Mouse (Mus musculus) midbrain, embryonic 12.5 days (tissue): ENCODE measurements around the gene Tshz3. TPM values are rescaled to one million over a fixed set of nuclear protein-coding genes. Genes with fewer than 3 reads are reported as not detected.

Source experiments
- ATAC-seq: fragments of 200-750 bp; cut with Nextera tagmentation; 2 replicates; pipeline ENCODE4 v1.8.0; 2017; ENCODE audit warnings: low read depth, moderate TSS enrichment, moderate library complexity; ENCODE audit not compliant: low FRiP score
- H3K27ac ChIP-seq: fragments of 300-500 bp; sonication (generic); replicated peaks from 2 replicates; pipeline ENCODE4 v1.5.1; 2016; ENCODE audit warnings: mild to moderate bottlenecking
- H3K27me3 ChIP-seq: fragments of 300-500 bp; sonication (generic); 2 replicates; pipeline ENCODE4 v1.6.1; 2016; ENCODE audit warnings: mild to moderate bottlenecking
- H3K36me3 ChIP-seq: fragments of 300-500 bp; sonication (generic); 2 replicates; pipeline ENCODE4 v1.6.1; 2016
- H3K4me1 ChIP-seq: fragments of 300-500 bp; sonication (generic); 2 replicates; pipeline ENCODE4 v1.6.1; 2016
- H3K4me2 ChIP-seq: fragments of 300-500 bp; sonication (generic); replicated peaks from 2 replicates; pipeline ENCODE4 v1.6.1; 2016; ENCODE audit warnings: mild to moderate bottlenecking, moderate library complexity
- H3K4me3 ChIP-seq: fragments of 300-500 bp; sonication (generic); 2 replicates; pipeline ENCODE4 v1.5.1; 2016; ENCODE audit warnings: mild to moderate bottlenecking
- H3K9ac ChIP-seq: fragments of 300-500 bp; sonication (generic); replicated peaks from 2 replicates; pipeline ENCODE4 v1.6.1; 2016; ENCODE audit warnings: mild to moderate bottlenecking, moderate library complexity
- H3K9me3 ChIP-seq: fragments of 300-500 bp; sonication (generic); 2 replicates; pipeline ENCODE4 v1.6.1; 2016; ENCODE audit warnings: mild to moderate bottlenecking
- WGBS: fragments of 180-500 bp; shearing (Covaris S2); methylation state at CpG from one replicate; pipeline ENCODE4 v1.1.7; 2016; 5-methylcytosine and 5-hydroxymethylcytosine counted together
- polyA plus RNA-seq: library from polyadenylated mRNA; unstranded; fragments of >200 nt; fragmentation: Nextera tagmentation; extraction: Ambion mirVana; gene quantifications from 2 replicates; pipeline ENCODE4 v1.2.1, GENCODE M21; 2016

Tshz3 gene
- polyA plus RNA-seq, 1 experiment from 2014 or later = 4.9 TPM

DNA sequence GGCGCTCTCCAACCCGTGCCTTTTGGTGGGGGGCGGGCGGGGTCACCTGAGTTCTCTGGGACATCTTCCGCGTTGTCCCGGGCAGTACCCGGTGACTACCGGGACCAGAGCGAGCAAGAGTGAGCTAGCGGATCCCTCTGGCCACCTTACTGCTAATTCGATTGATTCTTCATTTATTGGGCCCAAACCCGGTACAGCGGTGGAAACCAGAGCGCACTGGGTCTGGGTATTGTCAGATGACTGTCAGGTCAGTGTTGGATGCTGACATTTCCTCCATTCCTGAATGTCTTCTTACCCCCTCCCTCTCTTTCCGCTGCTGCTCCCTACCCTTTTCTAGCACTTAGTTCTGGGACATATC, 650 bp downstream of the Tshz3 start:
- peaks cover 39% of the 10 kb centered on the region for H3K27me3 ChIP-seq
- peak overlapping the region; percentile 92 for H3K4me3 ChIP-seq
- peak overlapping the region; percentile 96 for H3K4me2 ChIP-seq
- H3K36me3 ChIP-seq = no peaks in the 10 kb centered on the region
- no peaks in the 10 kb centered on the region for H3K9me3 ChIP-seq
- peak overlapping the region; percentile 79 for H3K27ac ChIP-seq
- under 1% methylated on average over 16 of the region's 16 CpGs for WGBS
- H3K4me1 ChIP-seq = peaks cover 32% of the 10 kb centered on the region
- peak; percentile 3; the same call in 1 of the 2 replicates for ATAC-seq
- H3K9ac ChIP-seq = peak overlapping the region; percentile 82

DNA sequence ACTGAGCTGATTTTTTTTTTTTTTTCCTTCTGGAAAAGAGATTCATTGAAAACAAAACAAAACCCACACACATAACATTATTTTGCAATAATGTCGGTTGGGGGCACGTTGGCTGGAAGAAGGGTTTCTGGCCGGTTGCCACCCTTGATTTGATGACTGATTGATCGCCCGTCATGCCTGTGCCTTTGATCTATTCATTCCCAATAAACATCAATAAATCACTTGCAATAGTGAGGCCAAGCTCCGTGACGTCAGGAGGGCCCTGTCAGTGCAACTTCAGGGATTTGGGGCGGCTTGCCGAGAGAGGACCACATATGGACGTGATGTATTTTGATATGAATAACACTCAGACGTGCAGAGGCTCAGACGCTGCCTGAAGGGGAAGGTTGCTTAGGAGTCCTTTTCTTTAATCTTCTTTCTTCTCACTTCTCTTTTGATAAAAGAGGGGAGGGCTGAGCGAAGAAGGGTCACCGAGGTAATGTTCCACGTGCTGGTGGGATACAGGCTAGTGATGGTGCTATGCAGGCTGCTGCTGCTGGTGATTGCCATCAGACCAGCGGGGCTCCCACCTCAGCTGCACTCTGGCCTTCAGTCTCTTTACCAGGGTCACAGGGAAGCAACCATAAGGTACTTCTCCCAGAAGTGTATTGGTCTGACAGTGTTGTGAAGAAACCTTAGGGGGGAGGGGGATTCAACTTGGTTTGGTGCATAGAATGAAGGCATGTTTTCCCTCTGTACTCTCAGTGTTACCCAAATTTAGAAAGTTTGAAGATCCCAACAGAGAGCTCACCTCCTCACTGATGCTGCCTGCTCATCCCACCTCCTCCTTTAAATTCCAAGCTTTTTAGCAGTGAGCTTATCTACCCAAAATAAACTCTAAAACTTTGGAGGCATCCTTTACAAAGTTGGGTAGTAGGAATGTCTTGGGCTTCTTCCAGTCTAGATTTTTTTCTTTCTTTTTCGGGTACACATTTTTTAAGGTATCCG, 1.4 kb downstream of the Tshz3 start:
- H3K4me3 ChIP-seq = peak overlapping the region; percentile 92
- H3K27me3 ChIP-seq = peaks cover 32% of the 10 kb centered on the region
- no peaks in the 10 kb centered on the region for H3K36me3 ChIP-seq
- peaks cover 32% of the 10 kb centered on the region for H3K4me1 ChIP-seq
- peak overlapping the region; percentile 96 for H3K4me2 ChIP-seq
- no peak overlapping the region for H3K27ac ChIP-seq
- H3K9ac ChIP-seq = peak overlapping the region; percentile 82
- 10% methylated on average over 18 of the region's 18 CpGs for WGBS
- ATAC-seq = no peak
- H3K9me3 ChIP-seq = no peaks in the 10 kb centered on the region

DNA sequence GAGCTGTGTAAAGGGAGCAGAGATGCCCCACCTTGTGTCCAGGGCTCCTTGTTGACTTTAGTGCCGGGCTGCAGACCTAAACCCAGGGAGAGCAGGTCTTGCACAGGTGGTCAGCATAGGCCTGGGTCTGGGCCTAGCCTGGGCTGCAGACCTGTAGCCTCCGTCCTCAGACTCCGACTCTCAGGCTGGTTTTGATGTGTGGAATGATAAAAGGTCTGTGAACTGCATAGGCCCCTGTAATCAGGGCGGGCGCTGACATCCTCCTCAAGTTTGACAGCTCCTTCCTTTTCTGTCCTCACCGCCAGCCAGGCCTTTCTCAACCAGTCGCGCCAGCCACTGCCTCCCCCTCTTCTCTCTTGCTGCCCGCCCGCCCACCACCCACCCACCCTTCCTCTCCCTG, 8.7 kb downstream of the Tshz3 start:
- Histone ChIP-seq H3K27ac (peak overlapping the region; percentile 54), H3K4me3 (no peak overlapping the region), H3K4me2 (no peak overlapping the region), H3K9ac (no peak overlapping the region), H3K27me3 (0 out of 2 replicates have a peak, but pooled peaks cover 5% of the 10 kb centered on the region), H3K36me3 (no peaks in the 10 kb centered on the region), H3K4me1 (peaks cover 57% of the 10 kb centered on the region), H3K9me3 (no peaks in the 10 kb centered on the region)
- WGBS = 38% methylated on average over 8 of the region's 10 CpGs
- 0 out of 2 replicates have a peak, but pooled peaks have one; percentile 28 for ATAC-seq

DNA sequence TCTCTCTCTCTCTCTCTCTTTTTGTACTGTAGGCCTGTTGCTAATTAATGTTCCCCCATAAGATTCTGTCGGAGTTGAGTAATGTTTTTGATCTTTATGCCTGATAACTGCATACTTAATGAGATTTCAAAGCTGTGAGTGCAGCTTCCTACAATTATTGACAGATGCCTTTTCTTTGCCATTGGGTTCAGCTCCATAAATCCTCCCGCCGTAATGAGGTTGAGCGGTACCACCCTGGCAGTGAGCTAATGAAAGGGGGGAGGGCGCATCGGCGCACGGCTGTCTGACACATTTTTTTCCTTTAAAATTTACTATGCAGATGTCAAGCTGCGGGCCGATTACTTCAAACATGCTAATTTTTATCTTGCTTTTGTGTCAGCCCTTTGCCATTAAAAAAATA, 9.3 kb downstream of the Tshz3 start:
- Histone ChIP-seq H3K4me1 (peaks cover 57% of the 10 kb centered on the region), H3K36me3 (no peaks in the 10 kb centered on the region), H3K9ac (no peak overlapping the region), H3K27me3 (0 out of 2 replicates have a peak, but pooled peaks cover 3% of the 10 kb centered on the region), H3K9me3 (no peaks in the 10 kb centered on the region), H3K4me3 (no peak overlapping the region), H3K4me2 (peak overlapping the region; percentile 17; the same call in 1 of the 2 replicates), H3K27ac (0 out of 2 replicates have a peak overlapping the region, but pooled peaks have one; percentile 61)
- WGBS = 24% methylated on average over 10 of the region's 10 CpGs
- ATAC-seq = peak; percentile 67

DNA sequence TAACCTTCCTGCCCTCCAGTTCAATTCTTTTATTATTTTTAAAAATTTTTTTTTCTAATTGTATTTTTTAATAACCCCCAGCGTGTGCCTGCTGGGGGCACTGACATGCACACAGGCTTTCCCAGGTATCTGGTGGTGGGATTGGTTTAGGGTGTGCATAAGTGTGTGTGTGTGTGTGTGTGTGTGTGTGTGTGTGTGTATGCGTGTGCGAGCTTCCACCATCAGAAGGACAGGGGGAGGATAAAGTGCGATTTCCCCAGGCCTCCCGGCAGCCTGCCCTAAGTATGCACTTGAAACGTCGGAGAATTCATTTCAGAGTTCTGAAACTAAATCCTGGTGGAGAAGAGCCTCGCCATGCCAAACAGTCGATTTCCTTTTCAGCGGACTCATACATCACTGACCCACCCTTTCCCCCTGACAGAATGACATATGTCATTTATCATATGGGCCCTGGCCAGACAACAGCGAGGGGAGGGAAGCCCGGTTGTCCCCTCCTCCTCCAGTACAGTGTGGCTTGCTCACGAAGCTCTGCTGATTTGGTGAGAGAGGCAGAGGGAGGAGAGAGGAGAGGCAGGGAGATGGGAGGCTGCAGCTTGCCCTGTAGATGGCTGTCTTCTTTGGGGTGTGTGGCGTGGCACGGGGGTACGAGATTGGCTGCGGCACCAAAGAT, 9.9 kb downstream of the Tshz3 start:
- 0 out of 2 replicates have a peak overlapping the region, but pooled peaks have one; percentile 17 for H3K4me2 ChIP-seq
- 0 out of 2 replicates have a peak, but pooled peaks have one; percentile 47 for ATAC-seq
- 63% methylated on average over 17 of the region's 17 CpGs for WGBS

DNA sequence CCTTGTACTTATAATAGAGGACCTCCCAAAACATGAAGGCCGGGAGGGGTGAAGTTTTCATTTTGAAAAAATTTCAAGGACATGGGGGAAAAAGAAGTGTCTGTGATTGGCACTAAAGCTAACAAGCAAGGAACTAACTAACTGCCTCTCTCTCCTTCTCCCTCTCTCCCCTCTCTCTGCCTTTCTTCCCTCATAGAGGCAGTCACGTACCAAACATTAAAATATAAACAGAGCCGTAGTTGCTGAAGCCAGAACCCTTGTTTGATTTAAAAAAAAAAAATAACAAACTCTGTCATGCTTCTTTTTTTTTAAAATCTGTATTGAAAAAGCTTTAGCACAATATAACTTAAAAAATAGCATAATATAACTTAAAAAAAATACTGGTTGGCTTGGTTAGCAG, 10.9 kb downstream of the Tshz3 start:
- no peak overlapping the region for H3K4me2 ChIP-seq
- H3K27me3 ChIP-seq = 0 out of 2 replicates have a peak, but pooled peaks cover 3% of the 10 kb centered on the region
- H3K4me1 ChIP-seq = peaks cover 57% of the 10 kb centered on the region
- H3K36me3 ChIP-seq = no peaks in the 10 kb centered on the region
- H3K9me3 ChIP-seq = no peaks in the 10 kb centered on the region
- no peak for ATAC-seq
- WGBS = 58% methylated on average over 3 of the region's 3 CpGs
- H3K4me3 ChIP-seq = no peak overlapping the region
- no peak overlapping the region for H3K27ac ChIP-seq
- no peak overlapping the region for H3K9ac ChIP-seq

More for the DNA sequence above, 9.9 kb downstream of the Tshz3 start:
- Histone ChIP-seq H3K4me3 (no peak overlapping the region), H3K9ac (no peak overlapping the region), H3K27ac (peak overlapping the region; percentile 61), H3K27me3 (0 out of 2 replicates have a peak, but pooled peaks cover 3% of the 10 kb centered on the region), H3K36me3 (no peaks in the 10 kb centered on the region), H3K9me3 (no peaks in the 10 kb centered on the region), H3K4me1 (peaks cover 57% of the 10 kb centered on the region)

DNA sequence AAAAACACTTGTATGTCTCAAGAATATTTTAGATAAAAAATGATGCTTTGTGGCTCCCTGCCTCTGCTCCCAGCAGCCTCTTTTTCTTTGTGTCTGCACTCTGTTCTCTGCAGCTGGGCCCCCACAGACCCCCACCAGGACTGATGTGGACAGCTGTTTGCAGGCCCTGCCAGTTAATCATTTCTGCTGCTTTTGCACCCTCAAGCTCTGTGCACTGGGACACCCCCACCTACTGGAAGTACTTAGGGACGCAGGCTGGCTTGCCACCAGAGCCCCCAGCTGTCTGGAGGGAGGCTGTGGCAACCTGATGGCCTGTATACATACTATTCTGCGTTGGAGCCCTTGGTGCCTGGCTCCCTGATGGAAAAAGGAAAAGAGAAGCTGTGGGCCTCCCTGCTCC, 11.3 kb downstream of the Tshz3 start:
- H3K36me3 ChIP-seq = no peaks in the 10 kb centered on the region
- H3K27ac ChIP-seq = peak overlapping the region; percentile 52; the same call in 1 of the 2 replicates
- no peak overlapping the region for H3K4me2 ChIP-seq
- H3K4me1 ChIP-seq = peaks cover 57% of the 10 kb centered on the region
- no peak overlapping the region for H3K9ac ChIP-seq
- 16% methylated on average over 2 of the region's 2 CpGs for WGBS
- no peaks in the 10 kb centered on the region for H3K9me3 ChIP-seq
- H3K4me3 ChIP-seq = no peak overlapping the region
- ATAC-seq = 0 out of 2 replicates have a peak, but pooled peaks have one; percentile 42
- H3K27me3 ChIP-seq = 0 out of 2 replicates have a peak, but pooled peaks cover 3% of the 10 kb centered on the region

DNA sequence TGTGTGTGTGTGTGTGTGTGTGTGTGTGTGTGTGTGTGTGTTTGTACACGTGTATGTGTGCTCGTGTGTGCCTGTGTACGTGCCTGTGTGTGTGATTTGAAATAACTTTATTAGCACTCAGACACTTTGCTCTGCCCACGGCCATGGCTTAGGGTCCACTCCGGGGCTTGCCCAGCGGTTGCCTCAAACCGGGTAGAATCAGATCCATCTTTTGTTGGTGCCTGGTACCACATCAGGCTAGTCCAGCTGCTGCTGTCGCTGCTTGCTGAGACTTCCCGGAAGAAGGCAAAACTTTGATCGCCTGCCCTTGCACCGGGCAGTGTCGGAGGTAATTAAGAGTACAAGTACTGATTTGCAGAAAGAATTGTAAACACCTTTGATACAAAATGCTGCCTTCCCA, 12.1 kb downstream of the Tshz3 start:
- no peak overlapping the region for H3K9ac ChIP-seq
- no peak for ATAC-seq
- H3K9me3 ChIP-seq = no peaks in the 10 kb centered on the region
- H3K36me3 ChIP-seq = no peaks in the 10 kb centered on the region
- no peak overlapping the region for H3K4me3 ChIP-seq
- peaks cover 57% of the 10 kb centered on the region for H3K4me1 ChIP-seq
- H3K27ac ChIP-seq = peak overlapping the region; percentile 52; the same call in 1 of the 2 replicates
- H3K4me2 ChIP-seq = no peak overlapping the region
- WGBS = 61% methylated on average over 12 of the region's 12 CpGs
- 0 out of 2 replicates have a peak, but pooled peaks cover 3% of the 10 kb centered on the region for H3K27me3 ChIP-seq

DNA sequence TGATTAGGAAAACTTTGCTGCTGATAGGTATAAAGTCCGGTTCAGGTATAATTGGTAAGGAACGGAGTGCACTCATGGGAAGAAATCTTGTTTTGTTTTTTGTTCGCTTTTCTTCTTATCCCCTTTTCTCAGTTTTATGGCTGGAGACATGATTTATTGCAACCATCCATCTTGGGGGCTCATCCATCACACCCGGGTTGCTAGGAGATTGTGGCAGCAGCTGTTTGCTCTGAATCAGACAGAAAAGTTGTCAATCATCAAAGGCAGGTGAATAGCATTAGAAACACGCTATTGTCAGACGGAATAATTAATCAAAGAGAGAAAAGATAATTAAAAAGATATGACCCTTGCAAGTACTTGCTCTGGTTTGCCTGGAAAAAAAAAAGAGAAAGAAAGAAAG, 12.5 kb downstream of the Tshz3 start:
- H3K36me3 ChIP-seq = no peaks in the 10 kb centered on the region
- peaks cover 56% of the 10 kb centered on the region for H3K4me1 ChIP-seq
- no peak overlapping the region for H3K4me3 ChIP-seq
- no peaks in the 10 kb centered on the region for H3K9me3 ChIP-seq
- no peak overlapping the region for H3K4me2 ChIP-seq
- no peak overlapping the region for H3K9ac ChIP-seq
- H3K27me3 ChIP-seq = 0 out of 2 replicates have a peak, but pooled peaks cover 3% of the 10 kb centered on the region
- H3K27ac ChIP-seq = peak overlapping the region; percentile 52; the same call in 1 of the 2 replicates
- no peak for ATAC-seq
- WGBS = 52% methylated on average over 6 of the region's 6 CpGs

DNA sequence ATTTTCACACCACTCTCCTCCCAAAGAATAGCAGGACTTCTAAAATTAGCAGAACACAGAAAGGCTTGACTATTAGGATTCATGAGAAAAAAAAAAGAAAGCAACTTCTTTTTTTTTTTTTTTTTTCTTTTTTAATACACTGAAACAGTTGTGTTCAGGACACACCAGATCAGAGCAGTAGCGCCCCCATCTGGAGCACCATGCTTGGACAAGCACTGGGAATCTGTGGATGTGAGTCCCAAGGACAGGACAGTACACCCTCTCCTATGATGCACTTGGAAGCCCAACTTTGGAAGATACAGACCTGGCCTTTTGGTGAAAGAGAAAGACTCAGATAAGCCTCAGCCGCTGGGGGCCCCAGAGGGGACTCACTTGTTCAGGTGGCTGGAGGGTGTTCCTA, 13.8 kb downstream of the Tshz3 start:
- H3K9me3 ChIP-seq = no peaks in the 10 kb centered on the region
- 64% methylated on average over 2 of the region's 2 CpGs for WGBS
- no peak overlapping the region for H3K9ac ChIP-seq
- H3K36me3 ChIP-seq = no peaks in the 10 kb centered on the region
- H3K4me2 ChIP-seq = no peak overlapping the region
- 0 out of 2 replicates have a peak, but pooled peaks cover 3% of the 10 kb centered on the region for H3K27me3 ChIP-seq
- H3K4me3 ChIP-seq = no peak overlapping the region
- peaks cover 42% of the 10 kb centered on the region for H3K4me1 ChIP-seq
- ATAC-seq = no peak
- no peak overlapping the region for H3K27ac ChIP-seq

DNA sequence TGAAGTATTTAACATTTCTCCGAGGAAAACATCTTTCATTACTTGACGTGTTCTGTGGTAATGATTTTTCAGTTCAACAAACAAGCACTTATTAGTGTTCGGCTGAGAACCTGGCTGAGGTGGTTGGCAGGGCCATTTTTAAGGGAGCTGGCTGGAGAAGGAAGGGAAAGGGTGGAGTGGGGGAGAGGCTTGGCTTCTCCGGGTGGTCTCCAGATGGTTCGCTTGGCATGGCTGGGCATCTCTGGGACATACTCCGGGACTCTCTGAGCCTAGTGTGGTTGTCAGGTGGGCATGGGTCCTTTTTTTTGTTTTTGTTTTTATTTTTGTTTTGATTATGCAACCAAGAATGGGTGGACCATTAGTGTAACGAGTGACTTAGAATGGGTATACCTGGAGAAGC, 16.4 kb downstream of the Tshz3 start:
- peaks cover 22% of the 10 kb centered on the region for H3K4me1 ChIP-seq

More for the DNA sequence above, 16.4 kb downstream of the Tshz3 start:
- no peak for ATAC-seq
- no peak overlapping the region for H3K4me2 ChIP-seq
- H3K27ac ChIP-seq = no peak overlapping the region
- H3K27me3 ChIP-seq = no peaks in the 10 kb centered on the region
- no peaks in the 10 kb centered on the region for H3K9me3 ChIP-seq
- H3K4me3 ChIP-seq = no peak overlapping the region
- no peaks in the 10 kb centered on the region for H3K36me3 ChIP-seq
- 85% methylated on average over 7 of the region's 7 CpGs for WGBS
- H3K9ac ChIP-seq = no peak overlapping the region
